Mouse (Mus musculus): Measurements from ENCODE around the gene Xlr4a. TPM values are rescaled to one million over a fixed set of nuclear protein-coding genes. Genes with fewer than 3 reads are reported as not detected.
"Not testable (repeated sequence)": the region's sequence is repeated elsewhere in the genome, so short reads cannot be mapped to it uniquely, and the experiment has no call there.

The Xlr4a gene
- total RNA-seq (2021) = 1 to 10 TPM in 1 of 2 experiments, under 1 TPM in 1; 0.68 to 3.4 TPM
- 0.15 and 0.39 TPM in 2 replicates for polyA plus RNA-seq (2012; rRNA removed)
- long read RNA-seq, partial matches to known transcripts = 0 of 1 reads
- long read RNA-seq, other reads (novel, unspliced or antisense) = 1 of 1 reads

DNA sequence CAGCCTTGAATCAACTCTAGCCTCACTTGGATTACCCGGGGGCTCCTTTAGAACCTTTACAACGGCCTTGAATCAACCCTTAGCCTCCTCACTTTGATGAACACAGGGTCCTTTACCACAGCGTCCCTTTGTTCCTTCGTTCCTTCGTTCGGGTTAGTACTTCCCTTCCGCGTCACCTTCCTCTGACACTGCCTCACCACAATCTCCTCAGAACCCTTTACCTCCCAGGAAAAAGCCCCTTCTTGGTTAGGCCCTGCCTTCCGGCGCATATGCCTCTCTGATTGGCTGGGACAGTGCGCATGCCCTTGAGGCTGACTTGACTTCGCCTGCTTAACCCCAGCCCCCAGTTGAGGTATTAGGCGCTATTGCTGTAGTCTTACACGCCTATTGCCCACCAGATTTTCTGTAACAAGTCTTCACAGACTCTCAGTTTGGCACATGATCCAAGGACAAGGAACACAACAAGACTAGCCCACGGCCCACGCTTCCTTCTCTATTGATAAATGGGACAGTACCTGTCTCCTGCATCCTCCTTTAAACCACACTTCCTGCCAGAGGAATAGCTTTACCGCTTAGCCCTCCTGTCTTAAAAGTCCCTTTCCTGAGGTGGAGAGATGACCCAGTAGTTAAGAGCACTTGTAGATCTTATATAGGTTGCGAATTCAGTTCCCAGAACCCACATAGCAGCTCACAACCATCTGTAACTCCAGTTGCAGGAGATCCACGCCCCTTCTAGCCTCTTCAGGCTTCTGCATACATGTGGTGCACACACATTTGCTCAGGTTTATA lies at the start of gene Xlr4a:
Gene Xlr4a (minus strand): TSS at position 212 of the 789 bp plus-strand sequence.
- intact Hi-C loops (cut with DNase I); DNase-seq; H3K27ac ChIP-seq; H3K9ac ChIP-seq (ENCODE audit: low read depth, low read length); H3K27me3 ChIP-seq (ENCODE audit: control insufficient read depth, insufficient read depth, low read length); H3K36me3 ChIP-seq (ENCODE audit: control insufficient read depth, insufficient read depth, low read length); H3K4me3 ChIP-seq; H3K4me1 ChIP-seq (ENCODE audit: control insufficient read depth, insufficient read depth, low read length); H3K79me2 ChIP-seq (replicated peaks; ENCODE audit: control insufficient read depth, insufficient read depth, low read length): not testable (repeated sequence)
- 75% methylated on average over 19 of the region's 19 CpGs for WGBS

GRCm38 (mm10) chrX:73122859-73123829 lies 40.9 kb upstream of the Xlr4a start:
- H3K9ac ChIP-seq (ENCODE audit: low read depth, low read length); H3K27me3 ChIP-seq (ENCODE audit: control insufficient read depth, insufficient read depth, low read length); H3K79me2 ChIP-seq (replicated peaks; ENCODE audit: control insufficient read depth, insufficient read depth, low read length); H3K36me3 ChIP-seq (ENCODE audit: control insufficient read depth, insufficient read depth, low read length); DNase-seq; H3K4me3 ChIP-seq; H3K4me1 ChIP-seq (ENCODE audit: control insufficient read depth, insufficient read depth, low read length); intact Hi-C loops (cut with DNase I); H3K27ac ChIP-seq: not testable (repeated sequence)
- no CpG with 5 or more reads among the region's 12 CpGs for WGBS

- WGBS = no CpG with 5 or more reads among the region's 7 CpGs
Measured at GRCm38 (mm10) chrX:73116747-73117146, 34.5 kb upstream of the Xlr4a start, which contains the start of gene Gm14685. Gene Gm14685 (plus strand): TSS chrX:73117047.

DNA sequence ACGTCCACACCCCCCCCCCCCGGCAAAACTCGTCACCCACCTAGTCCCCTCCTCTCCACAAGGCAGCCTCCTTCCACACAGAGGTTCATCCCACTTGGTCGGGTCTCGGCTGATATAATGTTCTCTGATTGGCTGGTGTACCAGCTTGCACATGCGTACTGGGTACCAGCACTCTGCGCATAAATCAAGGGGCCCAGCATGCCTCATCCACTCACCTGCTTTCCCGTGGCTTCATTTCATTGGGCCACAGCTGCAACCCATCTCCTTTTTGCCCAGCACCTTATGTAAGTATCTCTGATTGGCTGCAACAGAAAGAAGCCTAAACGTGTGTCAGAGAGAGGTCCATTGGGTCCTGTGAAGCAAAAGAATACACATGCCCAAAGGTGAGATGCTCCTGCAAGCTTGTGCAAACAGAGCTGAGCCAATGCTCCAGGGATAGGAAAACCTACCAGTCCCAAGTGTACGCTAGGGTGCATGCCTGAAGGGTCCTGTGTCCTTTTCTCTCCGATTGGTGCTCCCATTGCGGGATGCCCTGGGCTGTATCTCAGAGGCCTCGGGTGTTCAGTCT lies 14.7 kb upstream of the Xlr4a start, which contains the start of gene Xlr3a:
Gene Xlr3a (minus strand): TSS at position 155 of the 568 bp plus-strand sequence.
- H3K36me3 ChIP-seq (ENCODE audit: control insufficient read depth, insufficient read depth, low read length); H3K4me1 ChIP-seq (ENCODE audit: control insufficient read depth, insufficient read depth, low read length); H3K79me2 ChIP-seq (replicated peaks; ENCODE audit: control insufficient read depth, insufficient read depth, low read length); intact Hi-C loops (cut with DNase I); H3K27me3 ChIP-seq (ENCODE audit: control insufficient read depth, insufficient read depth, low read length); H3K9ac ChIP-seq (ENCODE audit: low read depth, low read length); DNase-seq; H3K27ac ChIP-seq; H3K4me3 ChIP-seq: not testable (repeated sequence)
- 65% methylated on average over 13 of the region's 13 CpGs for WGBS

More at GRCm38 (mm10) chrX:73116747-73117146, 34.5 kb upstream of the Xlr4a start, which contains the start of gene Gm14685:
- intact Hi-C loops (cut with DNase I); H3K4me3 ChIP-seq; DNase-seq; H3K79me2 ChIP-seq (replicated peaks; ENCODE audit: control insufficient read depth, insufficient read depth, low read length); H3K27me3 ChIP-seq (ENCODE audit: control insufficient read depth, insufficient read depth, low read length); H3K9ac ChIP-seq (ENCODE audit: low read depth, low read length); H3K4me1 ChIP-seq (ENCODE audit: control insufficient read depth, insufficient read depth, low read length); H3K27ac ChIP-seq; H3K36me3 ChIP-seq (ENCODE audit: control insufficient read depth, insufficient read depth, low read length): not testable (repeated sequence)

- H3K4me3 ChIP-seq; H3K27me3 ChIP-seq (ENCODE audit: control insufficient read depth, insufficient read depth, low read length); DNase-seq; H3K27ac ChIP-seq; intact Hi-C loops (cut with DNase I); H3K36me3 ChIP-seq (ENCODE audit: control insufficient read depth, insufficient read depth, low read length); H3K4me1 ChIP-seq (ENCODE audit: control insufficient read depth, insufficient read depth, low read length); H3K9ac ChIP-seq (ENCODE audit: low read depth, low read length); H3K79me2 ChIP-seq (replicated peaks; ENCODE audit: control insufficient read depth, insufficient read depth, low read length): not testable (repeated sequence)
- WGBS = 89% methylated on average over 2 of the region's 5 CpGs
Measured at GRCm38 (mm10) chrX:73066765-73067312, 15.4 kb downstream of the Xlr4a start.

- WGBS = 36% methylated on average over 7 of the region's 7 CpGs
- no peak within 1 kb of the TSS for H3K4me3 ChIP-seq
- no peak within 1 kb of the TSS for H3K27ac ChIP-seq
- TF ChIP-seq EP300 (IDR thresholded peaks at IDR 0.05; ENCODE audit: insufficient read depth, low read depth, low read length) = no peak
- no peak for TF ChIP-seq POLR2A (IDR thresholded peaks at IDR 0.05; ENCODE audit: insufficient read depth, low read depth, low read length)
- TF ChIP-seq CTCF (IDR thresholded peaks at IDR 0.05) = no peak
- H3K4me1 ChIP-seq (ENCODE audit: control insufficient read depth, insufficient read depth, low read length) = no peaks in the 10 kb centered on the region
- H3K79me2 ChIP-seq (replicated peaks; ENCODE audit: control insufficient read depth, insufficient read depth, low read length) = no peaks in the 10 kb centered on the region
- no peaks in the 10 kb centered on the region for H3K36me3 ChIP-seq (ENCODE audit: control insufficient read depth, insufficient read depth, low read length)
- DNase-seq = no peak
- H3K9ac ChIP-seq (ENCODE audit: low read depth, low read length) = no peak within 1 kb of the TSS
- intact Hi-C loops (cut with DNase I) = no loop called here
- no peaks in the 10 kb centered on the region for H3K27me3 ChIP-seq (ENCODE audit: control insufficient read depth, insufficient read depth, low read length)
Measured at GRCm38 (mm10) chrX:73064415-73064793, 17.9 kb downstream of the Xlr4a start, which contains the start of gene Pnma3. Gene Pnma3 (plus strand): TSS chrX:73064787.

Data from heart, adult 2 months (tissue).